Mouse (Mus musculus): ENCODE measurements around the gene Bdkrb1.

Bdkrb1 gene

DNA sequence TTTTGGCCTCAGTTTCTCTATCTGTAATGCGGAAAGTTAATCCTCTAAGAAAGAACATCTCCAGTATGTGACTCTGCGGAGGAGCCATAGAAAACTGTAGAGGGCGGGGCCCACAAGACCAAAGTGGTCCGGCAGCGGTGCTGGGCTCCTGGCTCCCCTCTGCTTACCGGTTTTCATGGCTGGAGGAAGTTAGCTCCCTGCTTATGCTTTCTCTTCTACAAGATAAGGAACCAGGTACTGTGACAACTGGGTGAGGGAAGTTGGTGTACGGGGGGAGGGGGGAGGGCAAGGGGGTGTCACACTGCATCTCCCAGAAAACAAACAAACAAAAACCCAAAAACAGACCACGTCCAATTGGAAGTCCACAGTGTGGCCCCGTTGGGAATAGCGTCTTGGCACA, 4.4 kb upstream of the Bdkrb1 start:
- no peak for DNase-seq (ENCODE audit: low read depth)

DNA sequence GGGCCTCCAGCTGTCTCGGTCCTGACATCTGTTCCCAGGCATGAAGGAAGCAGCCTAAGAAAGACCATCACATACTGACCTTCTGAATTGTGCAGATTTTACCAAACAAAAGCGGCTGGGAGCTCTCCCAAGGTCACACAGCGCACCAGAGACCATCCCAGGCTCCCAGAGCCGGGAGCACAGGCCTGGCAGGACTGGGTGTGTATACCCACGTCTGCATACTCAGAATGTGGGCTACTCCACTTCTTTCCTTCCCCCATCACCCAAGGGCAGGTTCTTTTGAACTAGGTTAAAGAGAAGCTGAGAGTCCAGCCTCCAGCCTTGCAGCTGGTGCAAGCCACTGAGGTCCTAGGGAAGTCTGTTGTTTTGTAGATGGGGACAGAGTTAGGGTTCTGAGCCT, 3.8 kb upstream of the Bdkrb1 start:
- no peak for DNase-seq (ENCODE audit: low read depth)

DNA sequence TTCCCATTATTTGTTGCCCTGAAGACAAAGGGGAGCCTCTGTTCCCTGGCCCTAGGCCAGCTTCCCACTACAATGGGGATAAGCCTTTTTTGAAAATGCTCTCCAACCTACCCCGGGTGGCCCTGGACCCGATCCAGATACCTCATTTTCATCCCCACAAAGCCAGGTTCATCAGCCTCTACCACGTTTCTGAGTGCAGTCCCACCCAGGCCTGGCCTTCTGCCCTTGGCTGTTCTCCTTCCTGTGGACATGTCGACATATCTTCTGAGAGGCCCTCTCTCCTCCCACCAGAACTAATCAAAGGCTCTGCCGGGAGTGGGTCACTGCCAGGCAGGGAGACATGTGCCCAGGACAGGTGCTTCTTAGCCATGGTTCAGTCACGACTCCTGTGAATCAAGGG, 1.3 kb upstream of the Bdkrb1 start:
- DNase-seq (ENCODE audit: low read depth) = no peak

DNA sequence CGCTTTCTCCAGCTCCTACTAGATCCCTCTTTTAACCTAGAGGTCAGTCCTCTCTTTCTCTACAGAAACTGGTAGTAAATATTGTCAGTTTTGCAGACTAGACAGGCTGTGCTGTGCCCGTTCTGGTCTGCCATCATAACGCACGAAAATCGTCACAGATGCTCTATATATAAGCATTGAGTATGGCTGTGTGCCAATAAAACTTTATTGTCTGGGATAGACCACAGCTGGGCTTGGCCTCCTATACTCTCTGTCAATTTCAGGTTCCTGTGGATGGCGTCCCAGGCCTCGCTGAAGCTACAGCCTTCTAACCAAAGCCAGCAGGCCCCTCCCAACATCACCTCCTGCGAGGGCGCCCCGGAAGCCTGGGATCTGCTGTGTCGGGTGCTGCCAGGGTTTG, 1.0 kb downstream of the Bdkrb1 start:
- DNase-seq (ENCODE audit: low read depth) = no peak

DNA sequence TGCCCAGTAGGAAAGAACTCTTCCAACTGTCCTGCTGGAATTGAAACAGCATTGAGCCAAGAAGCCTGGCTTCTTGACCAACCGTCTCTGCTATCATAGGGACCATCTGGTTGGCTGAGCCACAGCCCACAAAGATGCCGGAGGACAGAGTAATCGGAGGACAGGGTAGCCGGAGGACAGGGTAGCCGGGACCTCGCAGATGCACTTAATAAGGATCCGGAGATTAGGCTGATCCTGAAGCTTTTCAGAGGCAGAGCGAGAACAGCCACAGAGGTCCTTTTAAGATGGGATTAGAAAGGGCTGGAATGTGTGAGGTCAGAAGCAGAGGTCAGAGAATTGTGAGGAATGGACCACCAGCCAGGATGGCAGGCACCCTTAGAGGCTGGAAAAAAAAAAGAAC, 2.3 kb downstream of the Bdkrb1 start:
- DNase-seq (ENCODE audit: low read depth) = no peak

DNA sequence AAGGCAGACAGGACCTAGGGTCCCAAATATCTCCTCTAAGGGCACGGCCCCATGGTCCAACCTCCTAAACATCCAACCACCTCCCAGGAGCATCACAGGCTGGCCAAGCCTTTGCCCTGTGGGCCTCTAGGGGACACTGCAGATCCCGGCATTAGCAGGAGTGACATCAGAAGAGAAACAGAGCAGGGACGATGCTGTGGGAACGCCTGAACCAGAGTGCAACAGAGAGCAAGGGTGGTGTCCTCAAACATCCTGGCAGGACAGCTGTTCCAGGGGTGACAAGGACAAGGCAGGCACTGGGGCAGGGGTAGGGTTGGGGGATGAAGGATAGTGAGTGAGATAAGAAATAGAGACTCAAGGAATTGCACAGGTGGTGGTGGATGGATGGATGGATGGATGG, 4.0 kb downstream of the Bdkrb1 start:
- DNase-seq (ENCODE audit: low read depth) = no peak

DNA sequence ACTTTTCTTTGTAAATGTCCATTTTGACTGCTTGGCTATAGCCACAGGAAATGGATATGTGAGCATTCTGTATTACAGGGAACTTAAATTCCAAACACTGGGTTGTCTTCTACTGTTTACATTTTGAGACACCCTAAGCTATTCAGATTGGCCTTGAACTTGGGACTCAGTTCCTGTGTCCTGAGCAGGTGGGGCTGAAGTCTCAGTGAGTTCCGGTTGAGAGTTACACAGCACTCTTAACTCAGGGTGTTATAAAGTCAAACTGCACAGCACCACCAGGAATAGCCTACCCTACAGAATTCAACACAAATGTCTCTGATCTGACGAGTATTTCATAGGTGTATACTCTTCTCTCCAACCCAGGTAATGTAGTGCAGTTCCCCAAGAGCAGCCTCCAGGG, 8.2 kb downstream of the Bdkrb1 start:
- DNase-seq (ENCODE audit: low read depth) = no peak

DNA sequence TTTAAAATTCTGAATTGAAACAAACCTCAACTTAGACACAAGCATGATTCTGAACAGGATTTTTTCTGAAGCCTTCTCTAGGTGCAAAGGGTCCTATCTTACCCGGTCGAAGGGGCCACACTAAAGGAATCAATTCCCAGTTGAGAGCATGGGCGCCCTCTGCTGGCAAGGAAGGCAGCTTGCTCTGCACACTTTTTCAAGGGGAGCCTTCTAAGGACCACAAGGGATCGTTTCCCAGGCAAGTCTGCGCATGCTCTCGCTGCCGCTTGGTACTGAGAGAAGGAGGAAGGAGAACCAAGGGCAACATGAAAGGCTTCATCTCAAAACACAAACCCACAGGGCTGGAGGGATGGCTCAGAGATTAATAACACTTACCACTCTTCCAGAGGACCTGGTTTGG, 8.9 kb downstream of the Bdkrb1 start:
- DNase-seq (ENCODE audit: low read depth) = peak; percentile 59

DNA sequence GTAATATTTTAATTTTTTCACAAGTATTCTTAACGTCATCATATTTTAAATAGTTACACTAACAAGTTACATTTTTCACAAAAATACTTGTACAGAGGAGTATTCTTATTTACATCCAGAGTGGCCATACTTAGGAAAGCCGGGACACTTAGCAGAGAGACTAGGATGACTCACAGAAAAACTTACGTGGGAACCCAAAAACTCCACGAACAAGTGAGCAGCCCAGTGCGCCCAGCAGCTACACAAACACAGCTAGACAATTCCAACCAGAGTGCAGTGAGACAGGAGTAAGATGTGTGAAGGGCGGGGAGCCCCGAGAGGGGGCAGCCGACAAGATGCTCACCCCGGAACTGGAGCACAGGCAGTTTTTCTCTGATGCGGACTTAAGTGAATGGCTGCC, 10.7 kb downstream of the Bdkrb1 start:
- no peak for DNase-seq (ENCODE audit: low read depth)

DNA sequence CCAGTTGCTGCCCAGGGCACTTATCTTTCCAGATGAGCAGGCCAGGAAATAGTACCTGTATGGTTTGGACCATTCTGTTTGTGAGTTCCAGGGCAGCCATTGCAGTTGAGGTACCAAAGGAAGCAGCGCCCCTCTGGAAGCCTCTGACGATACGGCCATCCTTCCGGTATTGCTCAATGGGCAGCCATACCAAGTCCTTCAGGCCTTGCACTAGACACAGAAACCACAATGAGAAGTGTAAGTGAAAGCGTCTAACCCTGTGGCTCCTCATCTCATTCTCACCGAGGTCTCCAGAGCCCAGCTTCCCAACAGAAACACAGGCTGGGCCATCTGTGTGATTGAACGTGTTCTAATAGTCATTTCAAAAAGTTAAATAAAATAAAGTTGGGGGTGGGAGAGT, 19.2 kb downstream of the Bdkrb1 start:
- no peak for DNase-seq (ENCODE audit: low read depth)

DNA sequence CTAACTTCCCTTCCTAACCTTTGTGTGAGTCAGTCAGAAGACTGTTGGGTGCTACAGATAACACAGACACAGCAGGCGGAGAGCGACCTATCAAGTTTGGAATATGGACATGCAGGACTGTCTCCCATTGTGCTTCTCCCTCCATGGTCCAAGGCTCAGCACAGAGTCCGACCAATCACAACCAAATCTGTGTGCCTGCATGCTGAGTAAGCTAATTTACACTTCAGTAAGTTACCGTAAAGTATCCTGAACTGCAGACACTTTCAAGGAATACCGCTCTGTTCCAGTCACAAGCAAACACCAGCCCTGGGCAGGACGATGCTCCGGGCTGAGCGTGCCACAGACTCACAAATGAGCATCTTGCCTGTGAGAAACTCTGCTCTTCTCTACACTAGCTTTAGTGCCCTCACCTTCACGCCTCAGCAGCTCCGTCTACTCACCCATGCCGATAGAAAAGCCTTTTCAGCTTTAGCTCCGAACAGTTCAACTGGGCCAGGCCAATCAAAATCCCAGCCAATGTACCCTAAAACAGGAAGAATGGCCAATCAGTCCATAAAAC, 20.2 kb downstream of the Bdkrb1 start:
- no peak for DNase-seq (ENCODE audit: low read depth)

DNA sequence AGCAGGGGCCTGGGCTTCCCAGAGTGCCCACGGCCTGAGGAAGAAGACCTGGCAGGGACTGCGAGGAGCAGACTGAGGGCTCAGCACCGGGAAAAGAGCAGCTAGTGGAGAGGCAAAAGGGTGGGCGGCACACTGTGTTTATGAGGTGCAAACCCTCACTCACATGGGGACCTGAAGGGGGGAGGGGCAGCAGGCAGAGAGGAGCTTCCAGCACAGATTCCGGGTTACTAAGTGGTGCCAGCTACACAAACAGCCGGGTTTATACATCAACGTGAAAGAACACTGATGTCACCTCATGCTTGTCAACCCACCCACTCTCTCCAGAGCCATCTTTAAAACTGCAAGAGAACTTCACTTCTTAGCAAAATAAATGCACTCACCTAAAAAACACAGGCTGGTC, 22.9 kb downstream of the Bdkrb1 start:
- DNase-seq (ENCODE audit: low read depth) = no peak

DNA sequence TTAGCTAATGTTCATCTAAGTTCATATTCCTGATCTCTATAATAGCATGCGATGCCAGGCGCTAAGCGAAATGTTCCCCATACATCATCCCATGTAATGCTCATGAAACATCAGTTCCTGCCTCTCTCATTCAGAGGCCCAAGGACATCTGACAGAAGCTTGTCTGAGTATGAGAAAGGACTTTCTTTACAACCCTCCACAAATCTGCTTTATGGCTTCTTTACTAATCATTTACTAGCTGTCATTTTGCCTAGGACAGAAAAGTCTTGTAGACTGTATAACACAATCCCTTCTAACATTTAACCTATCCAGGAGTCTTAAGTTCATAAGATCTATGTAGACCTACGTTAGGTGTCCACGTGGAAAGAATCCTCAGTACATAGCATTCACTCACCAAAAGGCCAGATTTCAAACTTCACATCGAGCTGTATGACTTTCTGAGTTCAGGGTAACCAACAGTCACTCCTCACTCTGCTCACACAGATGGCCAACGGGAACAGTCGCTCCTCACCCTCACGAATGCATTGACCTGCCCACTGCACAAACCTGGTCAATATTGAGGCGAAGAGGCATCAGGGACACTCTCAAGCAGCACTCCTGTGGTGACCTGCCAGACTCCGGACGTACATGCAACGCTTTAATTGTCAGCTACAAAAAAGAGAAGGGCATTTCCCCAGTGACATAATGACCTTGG, 31.6 kb downstream of the Bdkrb1 start:
- no peak for DNase-seq (ENCODE audit: low read depth)

DNA sequence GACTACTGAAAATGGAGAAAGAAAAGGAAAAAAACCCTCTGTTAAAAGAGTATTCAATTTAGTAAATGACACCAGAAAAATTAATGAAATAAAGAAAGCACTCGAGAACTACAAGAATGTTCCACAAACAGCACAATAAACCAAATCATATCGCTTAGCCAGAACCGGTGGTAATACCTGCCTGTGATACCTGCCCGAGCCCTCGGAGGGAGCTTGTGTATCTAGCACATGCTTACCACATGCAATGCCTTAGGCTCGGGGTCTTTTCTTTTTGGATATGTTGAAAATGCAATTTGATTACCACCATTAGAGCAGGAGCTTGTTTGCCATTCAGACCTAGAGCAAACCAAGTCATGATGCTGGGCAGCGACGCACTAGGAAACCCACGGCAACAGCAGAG, 33.7 kb downstream of the Bdkrb1 start:
- DNase-seq (ENCODE audit: low read depth) = no peak

DNA sequence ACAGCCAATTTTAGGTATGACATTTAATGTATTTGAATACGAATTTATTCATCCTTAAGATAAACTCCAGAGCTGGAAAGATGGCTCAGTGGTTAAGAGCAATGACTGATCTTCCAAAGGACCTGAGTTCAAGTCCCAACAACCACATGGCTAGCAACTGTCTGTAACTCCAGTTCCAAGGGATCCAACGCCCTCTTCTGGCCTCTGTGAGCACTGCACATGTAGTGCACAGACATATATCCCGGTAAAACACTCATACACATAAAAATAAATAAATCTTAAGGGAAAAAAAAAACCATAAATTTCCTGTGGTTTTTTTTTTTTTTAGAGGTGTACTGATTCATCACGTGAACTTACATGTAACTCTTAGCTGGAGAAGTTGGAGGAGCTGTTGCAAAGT, 34.7 kb downstream of the Bdkrb1 start:
- DNase-seq (ENCODE audit: low read depth) = peak; percentile 7

DNA sequence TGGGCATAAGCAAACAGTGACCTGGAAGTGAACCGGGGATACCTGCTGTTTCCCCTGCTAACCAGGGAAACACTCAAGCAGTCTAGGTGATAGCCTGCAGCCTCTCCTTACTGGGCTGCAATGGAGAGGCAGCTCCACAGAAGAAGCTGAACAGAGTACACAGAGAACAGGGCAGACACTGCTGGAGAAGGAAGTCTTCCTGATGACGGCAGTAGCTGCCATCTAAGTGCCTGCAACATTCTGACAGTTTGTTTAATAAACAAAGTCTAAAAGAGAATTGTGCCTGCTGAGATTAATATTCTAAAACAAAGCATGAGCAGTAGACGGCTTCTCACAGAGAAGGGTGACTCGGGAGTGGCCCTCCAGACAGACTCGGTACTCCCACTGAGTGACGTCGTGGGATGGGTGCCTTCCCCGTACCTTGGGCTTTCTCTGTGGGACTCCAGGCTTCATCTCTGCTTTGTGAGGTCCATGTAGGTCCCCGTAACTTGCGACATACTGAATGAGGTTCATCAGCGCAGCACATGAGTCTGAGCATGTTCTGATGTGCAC, 40.0 kb downstream of the Bdkrb1 start:
- DNase-seq (ENCODE audit: low read depth) = no peak

Data from induced T-regulatory cell, adult 2 months (primary cell).